Mouse (Mus musculus) kidney, postnatal 25 days (tissue): Measurements from ENCODE around the gene Hpse2.
"Not testable (repeated sequence)": the region's sequence is repeated elsewhere in the genome, so short reads cannot be mapped to it uniquely, and the experiment has no call there.

ENCODE experiments used
- DNase-seq, 2 experiments: peaks; one replicate each; pipeline ENCODE4 v3.0.0; 2021; ENCODE audit warnings: mixed read lengths in 2 of 2

The Hpse2 gene

GRCm38 (mm10) chr19:42839621-42840294 is 548.4 kb downstream of the Hpse2 start:
- no peak for DNase-seq

- no peak for DNase-seq
Measured at GRCm38 (mm10) chr19:42839118-42839517, 549.0 kb downstream of the Hpse2 start.

- no peak for DNase-seq
Measured at GRCm38 (mm10) chr19:42838271-42838670, 549.9 kb downstream of the Hpse2 start.

GRCm38 (mm10) chr19:42837591-42837990 is 550.6 kb downstream of the Hpse2 start:
- DNase-seq: no peak

- no peak for DNase-seq
Measured at GRCm38 (mm10) chr19:42833126-42833525, 555.0 kb downstream of the Hpse2 start.

GRCm38 (mm10) chr19:42832251-42832650 is 555.9 kb downstream of the Hpse2 start:
- no peak for DNase-seq

- DNase-seq: no peak
Measured at GRCm38 (mm10) chr19:42829196-42829595, 559.0 kb downstream of the Hpse2 start.

- DNase-seq: no peak
Measured at GRCm38 (mm10) chr19:42827843-42828242, 560.3 kb downstream of the Hpse2 start.

- no peak for DNase-seq
Measured at GRCm38 (mm10) chr19:42820109-42820508, 568.0 kb downstream of the Hpse2 start.

GRCm38 (mm10) chr19:42817761-42818160 is 570.4 kb downstream of the Hpse2 start:
- no peak for DNase-seq

- no peak for DNase-seq
Measured at GRCm38 (mm10) chr19:42816261-42816660, 571.9 kb downstream of the Hpse2 start.

GRCm38 (mm10) chr19:42810140-42810539 is 578.0 kb downstream of the Hpse2 start:
- no peak for DNase-seq

GRCm38 (mm10) chr19:42809491-42809890 is 578.7 kb downstream of the Hpse2 start:
- no peak for DNase-seq

GRCm38 (mm10) chr19:42797866-42798265 is 590.3 kb downstream of the Hpse2 start:
- DNase-seq: no peak

- DNase-seq: no peak
Measured at GRCm38 (mm10) chr19:42795801-42796200, 592.4 kb downstream of the Hpse2 start.

- peak; percentile 81 to 91 for DNase-seq
Measured at GRCm38 (mm10) chr19:42794914-42795613, 593.1 kb downstream of the Hpse2 start.

GRCm38 (mm10) chr19:42788311-42788710 is 599.8 kb downstream of the Hpse2 start:
- no peak for DNase-seq

- no peak for DNase-seq
Measured at GRCm38 (mm10) chr19:42785562-42786220, 602.5 kb downstream of the Hpse2 start.

GRCm38 (mm10) chr19:42785129-42785528 is 603.0 kb downstream of the Hpse2 start:
- DNase-seq: no peak

- not testable (repeated sequence) for DNase-seq
Measured at GRCm38 (mm10) chr19:42780156-42780538, 608.0 kb downstream of the Hpse2 start.

GRCm38 (mm10) chr19:42779531-42780155 is 608.5 kb downstream of the Hpse2 start, which contains the start of gene Hps1:
Gene Hps1 (minus strand): TSS chr19:42779978.
- peak; percentile 86 to 92 for DNase-seq

GRCm38 (mm10) chr19:42777801-42778200 is 610.4 kb downstream of the Hpse2 start:
- DNase-seq: peak; percentile 65 to 66

- peak in 1 of 2 experiments; percentile 71 for DNase-seq
Measured at GRCm38 (mm10) chr19:42776813-42777212, 611.3 kb downstream of the Hpse2 start.
